Mouse (Mus musculus) urinary bladder, postnatal 4 days (tissue): ENCODE measurements around the gene Bag5.
"Not testable (repeated sequence)": the region's sequence is repeated elsewhere in the genome, so short reads cannot be mapped to it uniquely, and the experiment has no call there.

Source experiments
- DNase-seq, 2 experiments: peaks; one replicate each; pipeline ENCODE4 v3.0.0; 2021 to 2022; ENCODE audit warnings: low spot score in 2 of 2

The Bag5 gene

DNA sequence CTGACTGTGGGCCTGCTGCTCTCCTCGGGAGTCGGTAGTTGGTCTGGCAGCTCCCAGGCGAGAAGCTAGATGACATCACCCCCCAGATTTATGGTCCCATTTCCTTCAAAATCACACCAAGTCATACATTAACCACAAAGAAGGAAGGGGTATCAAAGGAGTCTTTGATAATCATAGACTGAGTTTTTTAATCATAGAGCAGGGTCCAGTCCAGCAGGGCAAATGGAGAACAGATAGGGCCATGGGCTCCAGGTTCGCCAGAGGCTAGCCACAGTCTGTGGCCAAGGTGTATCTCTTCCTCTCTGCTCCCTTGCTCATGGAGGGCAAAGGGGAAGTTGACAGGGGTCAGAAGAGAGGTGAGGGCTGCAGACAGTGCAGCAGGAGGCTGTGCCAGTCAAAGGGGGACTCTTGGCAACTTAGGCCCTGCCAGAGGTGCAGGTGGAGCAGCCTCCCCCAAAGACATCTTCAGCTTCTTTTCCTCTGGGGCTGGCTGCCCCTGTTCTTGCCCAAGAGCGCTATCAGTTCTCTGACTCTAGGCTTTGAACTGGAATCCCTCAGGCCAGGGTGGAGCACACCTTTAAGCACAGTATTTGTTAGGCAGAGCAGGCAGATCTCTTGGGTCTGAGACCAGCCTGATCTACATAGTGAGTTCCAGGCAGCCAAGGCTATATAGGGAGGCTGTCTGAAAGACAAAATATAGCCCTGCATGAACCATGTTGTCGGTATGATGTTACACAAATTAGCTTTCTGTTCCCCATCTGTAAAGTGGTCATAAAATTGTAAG, 37.1 kb downstream of the Bag5 start:
- DNase-seq = no peak

DNA sequence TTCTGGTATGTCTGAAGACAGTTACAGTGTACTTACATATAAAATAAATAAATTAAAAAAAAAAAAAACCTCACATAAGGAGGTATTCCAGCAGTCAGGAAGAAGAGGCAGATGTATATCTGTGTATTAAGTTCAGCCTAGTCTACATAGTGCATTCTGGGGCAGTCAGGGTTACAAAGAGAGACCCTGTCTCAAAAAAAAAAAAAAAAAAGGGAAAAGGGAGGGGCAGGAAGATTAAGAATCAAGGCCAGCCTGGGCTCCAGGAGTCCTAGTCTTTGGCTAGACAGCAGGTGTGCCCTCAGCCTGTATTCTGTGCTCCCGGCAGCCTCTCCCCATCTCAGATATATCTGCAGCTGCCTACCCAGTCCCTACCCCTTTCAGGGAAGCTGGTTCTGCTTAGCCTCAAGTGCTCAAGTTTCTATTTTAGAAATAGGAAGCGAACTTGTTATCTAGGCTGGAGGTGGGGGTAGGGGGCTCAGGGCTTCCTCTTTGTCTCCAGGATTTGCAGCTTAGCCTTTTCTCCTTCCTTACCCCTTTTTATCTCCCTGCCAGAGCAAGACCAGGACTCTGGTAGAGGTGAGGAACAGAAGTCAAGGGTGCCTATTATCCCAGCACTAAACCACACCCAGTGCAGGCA, 38.1 kb downstream of the Bag5 start:
- DNase-seq = no peak

DNA sequence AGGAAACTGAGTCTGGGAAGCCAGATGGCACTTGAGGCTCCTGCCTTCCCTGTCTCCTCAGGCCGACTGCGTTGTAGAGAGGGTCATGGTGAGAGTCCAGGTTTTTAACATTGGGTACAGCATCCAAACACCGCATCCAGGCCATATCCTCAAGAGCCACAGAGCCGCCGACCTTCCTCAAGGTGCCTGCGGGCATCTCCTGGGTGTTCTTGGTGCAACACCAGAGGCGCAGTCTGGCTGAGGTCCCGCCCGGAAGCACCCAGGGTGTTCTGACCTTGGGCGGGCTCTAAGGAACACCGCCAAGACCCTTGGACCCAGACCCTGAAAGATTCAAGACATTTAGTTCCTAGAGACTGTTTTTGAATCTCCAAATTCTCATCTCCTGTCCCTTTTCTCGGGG, 40.5 kb downstream of the Bag5 start:
- DNase-seq = peak in 1 of 2 experiments; percentile 57

DNA sequence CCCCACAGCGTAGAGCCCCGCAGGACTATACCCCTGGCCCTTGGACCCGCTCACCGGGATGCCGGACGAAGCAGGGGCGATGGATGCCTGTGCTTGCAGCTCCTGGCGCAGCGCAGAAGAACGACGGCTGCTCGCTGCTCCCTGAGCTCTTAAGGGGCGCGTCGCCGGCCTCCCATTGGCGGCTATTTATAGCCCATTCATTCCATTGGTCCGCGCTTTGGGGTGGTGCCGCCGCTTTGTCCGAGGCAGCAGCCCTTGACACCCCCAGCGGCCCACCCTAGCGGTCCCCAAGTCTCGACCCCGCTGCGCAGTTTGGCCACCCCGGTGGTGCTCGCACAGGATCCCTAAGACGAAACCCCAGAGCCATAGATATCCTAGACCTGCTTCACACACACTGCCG, 40.9 kb downstream of the Bag5 start, which contains the start of gene Ckb:
Ckb (minus strand) TSS at position 163 of the 400 bp plus-strand sequence.
- peak; percentile 78 to 80 for DNase-seq

DNA sequence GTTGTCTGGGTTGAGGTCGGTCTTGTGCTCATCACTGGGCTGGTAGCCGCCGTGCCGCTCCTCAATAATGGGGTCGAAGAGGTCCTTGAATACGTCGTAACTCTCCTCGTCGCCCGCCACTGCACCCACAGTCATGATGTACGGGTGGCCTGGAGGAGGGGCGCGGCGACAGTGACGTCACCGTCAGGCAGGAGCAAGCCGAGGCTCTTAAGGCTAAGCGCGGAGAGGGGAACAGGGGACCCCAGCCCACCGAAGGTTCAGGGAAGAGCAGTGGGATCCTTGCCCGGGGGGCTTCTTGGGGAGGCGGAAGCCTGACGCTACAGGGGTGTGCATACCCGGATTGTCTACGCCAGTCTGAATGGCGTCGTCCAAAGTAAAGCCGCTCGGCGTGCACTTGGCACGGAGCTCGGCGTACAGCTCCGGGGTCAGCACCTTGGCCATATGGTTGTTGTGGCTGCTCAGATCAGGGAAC, 41.6 kb downstream of the Bag5 start:
- peak; percentile 39 to 69 for DNase-seq

DNA sequence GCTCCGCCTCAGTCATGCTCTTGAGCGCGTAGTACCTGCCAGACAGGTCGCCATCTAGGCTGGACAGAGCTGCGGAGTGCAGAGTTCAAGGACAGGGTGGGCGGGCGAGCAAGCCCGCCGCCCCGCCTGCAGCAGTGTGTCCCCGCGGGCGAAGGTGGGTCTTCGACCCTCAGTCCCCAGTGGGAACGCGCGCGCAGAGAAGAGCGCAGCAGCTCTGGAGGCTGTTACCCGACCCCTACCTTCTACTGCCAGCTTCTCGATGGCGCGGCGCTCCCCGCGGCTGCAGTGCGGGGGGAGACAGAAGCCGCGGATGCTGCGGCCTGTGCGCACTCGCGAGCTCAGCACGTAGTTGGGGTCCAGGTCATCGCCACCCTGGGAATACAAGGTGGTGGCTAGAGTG, 42.1 kb downstream of the Bag5 start:
- no peak for DNase-seq

DNA sequence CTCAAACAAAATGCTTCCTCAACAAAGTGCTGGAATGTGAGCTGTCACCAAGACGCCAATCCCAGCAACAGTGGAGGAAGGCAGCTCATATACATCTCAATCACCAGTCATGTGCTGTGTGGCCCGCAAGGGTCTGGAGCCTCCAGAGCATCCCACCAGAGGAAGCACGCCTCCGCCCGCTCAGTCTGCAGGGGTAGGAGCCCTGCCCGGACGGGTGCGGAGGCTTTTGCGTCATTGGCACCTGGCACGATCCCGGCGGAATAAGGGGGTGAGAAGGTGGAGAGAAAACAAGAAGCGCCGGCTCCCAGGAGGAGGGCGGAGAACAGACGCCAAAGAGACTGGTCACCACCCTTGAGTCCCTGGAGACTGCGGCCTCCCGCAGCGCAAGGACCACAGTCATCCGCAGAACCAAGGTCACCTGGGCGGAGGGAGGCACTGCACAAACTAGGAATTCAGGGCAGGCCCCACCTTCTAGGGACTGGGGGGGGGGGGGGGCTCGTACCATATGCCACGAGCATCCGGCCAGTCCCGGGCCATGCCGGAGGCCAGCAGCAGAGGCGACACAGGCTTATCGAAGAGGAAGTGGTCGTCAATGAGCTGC, 42.6 kb downstream of the Bag5 start:
- peak in 1 of 2 experiments; percentile 60 for DNase-seq

DNA sequence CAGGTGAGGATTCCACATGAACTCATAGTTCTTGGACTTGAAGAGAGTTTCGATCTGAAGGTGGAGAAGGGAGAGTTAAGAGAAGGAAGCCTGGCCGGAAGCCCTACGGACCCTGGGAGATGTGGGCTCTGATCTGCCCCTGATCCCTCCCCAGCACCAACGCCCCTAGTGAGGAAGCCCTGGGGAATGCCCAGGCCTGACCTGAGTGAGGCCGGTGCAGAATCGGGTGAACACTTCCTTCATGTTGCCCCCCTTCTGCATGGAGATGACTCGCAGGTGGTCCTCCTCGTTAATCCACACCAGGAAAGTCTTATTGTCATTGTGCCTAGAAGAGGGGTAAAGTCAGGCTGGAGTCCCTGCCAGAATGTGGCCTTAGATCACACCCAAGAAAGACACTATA, 43.1 kb downstream of the Bag5 start:
- no peak for DNase-seq

DNA sequence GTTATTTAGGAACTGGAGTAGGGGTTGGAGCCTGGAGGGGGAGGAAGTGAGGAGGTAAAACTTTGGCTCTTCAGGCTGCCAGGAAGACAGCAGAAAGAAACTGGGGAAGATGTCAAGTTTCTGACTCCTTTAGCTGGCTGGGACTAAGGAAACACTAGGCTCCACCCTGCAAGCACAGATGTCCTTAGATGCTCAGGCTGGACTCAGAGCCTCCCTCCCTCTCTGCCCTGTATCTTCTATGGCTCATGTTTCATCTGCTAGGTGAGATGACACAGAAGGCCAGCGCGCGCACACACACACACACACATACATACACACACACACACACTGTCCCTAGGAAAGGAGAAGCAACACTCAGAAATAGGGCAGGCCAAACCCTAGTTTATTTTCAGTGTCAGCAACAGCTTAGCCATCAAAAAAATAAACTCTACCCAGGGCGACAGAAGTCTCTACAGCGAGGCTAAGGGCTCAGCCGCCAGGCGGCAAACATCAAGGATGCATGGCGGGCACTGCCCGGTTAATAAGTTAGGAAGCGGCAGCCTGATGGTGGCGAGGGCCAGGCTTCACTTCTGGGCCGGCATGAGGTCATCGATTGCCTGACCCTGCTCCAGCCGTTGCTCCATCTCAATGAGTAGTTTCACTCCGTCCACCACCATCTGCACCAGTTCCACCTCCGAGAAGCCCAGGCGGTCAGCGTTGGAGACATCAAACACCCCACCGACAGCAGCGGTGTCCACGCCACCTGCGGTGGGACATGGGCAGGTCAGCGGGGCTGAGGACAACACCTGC, 43.9 kb downstream of the Bag5 start:
- DNase-seq = peak in 1 of 2 experiments; percentile 56

DNA sequence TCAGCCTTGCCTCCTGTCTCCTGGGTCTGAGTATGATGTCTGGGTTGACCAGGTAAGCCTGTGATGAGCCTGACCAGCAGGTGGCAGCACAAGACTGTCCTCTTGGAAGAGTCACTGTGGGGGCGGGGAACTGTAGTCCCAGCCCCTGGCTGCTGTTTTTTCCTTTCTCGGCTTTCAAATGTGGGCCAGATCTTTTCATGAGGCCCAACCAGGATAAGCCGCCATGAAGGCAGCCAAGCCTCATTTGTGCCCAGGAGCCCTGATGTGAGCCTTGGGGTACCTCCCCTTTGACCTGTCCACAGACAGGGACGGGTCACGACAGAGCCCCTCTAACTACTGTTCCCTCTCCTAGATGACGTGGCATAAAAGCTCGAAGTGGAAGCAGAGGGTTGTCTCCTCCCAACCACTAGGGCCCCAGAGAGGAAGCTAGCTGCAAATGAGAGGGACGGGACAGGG, 44.6 kb downstream of the Bag5 start:
- peak; percentile 89 to 98 for DNase-seq

DNA sequence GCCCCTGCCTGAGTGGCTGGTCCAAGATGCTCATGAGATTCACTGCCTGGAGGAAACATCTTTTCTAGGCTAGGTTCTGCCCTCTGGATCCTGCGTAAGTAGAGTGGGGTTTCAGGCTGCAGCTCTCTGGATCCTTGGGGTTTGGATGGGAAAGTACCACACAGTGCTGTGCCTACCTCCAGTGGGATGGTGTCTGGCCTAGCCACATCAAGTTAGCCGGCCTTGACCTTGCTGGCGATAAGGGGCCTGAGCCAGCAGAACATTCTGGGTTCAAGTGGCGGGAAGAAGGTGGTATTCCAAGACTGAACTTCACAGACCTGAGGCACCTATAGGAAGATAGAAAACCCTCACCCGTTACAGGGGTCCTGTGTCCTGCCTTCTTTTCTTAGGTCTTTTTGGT, 45.6 kb downstream of the Bag5 start:
- no peak for DNase-seq

DNA sequence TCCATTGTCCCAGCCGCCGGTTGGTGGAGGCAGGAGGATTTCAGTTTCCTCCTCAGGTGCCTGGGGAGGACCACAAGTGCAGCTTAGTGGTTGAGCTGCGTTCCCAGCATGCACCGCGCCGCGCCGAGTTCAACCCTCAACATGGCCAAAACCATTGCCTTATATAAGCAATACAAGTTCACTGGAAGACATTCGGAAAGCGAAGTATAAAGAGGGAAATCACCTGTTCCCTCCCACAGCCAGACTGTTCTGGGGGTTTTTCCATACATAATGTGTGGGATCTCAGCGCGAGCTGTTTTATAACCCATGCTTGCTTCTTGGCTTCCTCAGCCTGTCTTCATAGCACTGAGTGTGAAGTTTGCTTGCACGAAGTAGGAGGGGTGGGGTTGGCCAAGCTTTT, 46.7 kb downstream of the Bag5 start:
- DNase-seq = no peak

DNA sequence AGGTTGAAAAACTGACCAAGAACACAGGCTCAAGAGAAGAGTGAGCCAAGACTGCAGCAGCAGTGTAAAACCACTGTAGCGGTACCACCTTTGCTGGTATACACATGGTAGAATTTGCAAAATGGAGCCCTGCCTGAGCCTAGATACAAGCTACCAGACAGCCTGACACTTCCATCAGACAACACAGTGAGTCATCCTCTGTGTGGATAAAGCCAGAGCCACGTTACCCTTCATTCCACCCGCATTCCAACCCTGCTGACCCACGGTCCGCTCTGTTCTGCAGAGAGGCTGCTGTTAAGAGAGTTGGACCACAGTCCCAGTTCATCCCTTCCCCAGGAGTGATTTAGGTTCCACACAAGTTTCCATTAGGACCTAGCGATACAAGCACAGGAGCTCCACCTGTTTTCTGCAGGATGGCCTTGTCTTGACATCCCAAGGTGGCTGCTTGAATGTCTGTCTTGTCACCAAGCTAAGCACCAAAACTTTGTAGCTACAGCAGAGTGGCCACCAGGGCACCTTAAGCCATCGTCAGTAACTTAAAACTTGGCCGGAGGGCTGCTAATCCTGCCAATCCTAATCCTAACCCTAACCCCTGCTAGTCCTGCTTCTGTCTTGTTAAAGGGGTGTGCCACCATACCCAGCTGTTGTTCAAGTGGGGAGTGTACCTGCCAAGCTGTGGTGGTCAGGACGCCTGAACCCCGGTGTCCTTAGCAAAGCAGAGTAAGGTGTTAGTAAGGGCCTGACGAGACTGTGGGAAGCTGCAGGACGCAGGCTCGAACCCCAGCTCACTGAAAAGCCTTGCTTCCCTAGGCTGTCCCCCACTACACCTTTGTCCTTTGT, 47.8 kb downstream of the Bag5 start:
- no peak for DNase-seq

DNA sequence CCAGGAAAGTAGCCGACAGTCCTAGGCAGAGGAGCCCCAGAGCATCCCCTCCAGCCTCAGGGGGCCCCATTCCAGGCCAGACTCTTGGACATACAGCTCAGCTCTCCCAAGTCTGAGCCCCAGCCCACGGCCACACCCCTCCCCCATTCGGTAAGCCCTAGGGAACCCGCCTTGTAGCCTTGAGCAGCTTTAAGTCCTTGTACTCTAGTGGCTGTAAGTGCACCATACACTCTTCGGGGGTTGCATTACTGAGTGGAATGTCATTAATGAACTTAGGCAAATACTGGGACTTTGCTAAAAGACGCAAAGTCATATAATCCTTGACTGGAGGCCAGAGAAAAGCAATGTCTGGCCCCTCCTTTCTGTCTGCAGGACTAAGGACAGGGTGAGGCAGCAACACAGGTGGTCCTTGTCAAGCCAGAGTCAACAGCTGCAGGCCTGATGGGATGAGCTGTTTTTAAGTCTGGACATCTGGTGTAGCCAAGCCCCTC, 48.9 kb downstream of the Bag5 start:
- peak in 1 of 2 experiments; percentile 76 for DNase-seq

DNA sequence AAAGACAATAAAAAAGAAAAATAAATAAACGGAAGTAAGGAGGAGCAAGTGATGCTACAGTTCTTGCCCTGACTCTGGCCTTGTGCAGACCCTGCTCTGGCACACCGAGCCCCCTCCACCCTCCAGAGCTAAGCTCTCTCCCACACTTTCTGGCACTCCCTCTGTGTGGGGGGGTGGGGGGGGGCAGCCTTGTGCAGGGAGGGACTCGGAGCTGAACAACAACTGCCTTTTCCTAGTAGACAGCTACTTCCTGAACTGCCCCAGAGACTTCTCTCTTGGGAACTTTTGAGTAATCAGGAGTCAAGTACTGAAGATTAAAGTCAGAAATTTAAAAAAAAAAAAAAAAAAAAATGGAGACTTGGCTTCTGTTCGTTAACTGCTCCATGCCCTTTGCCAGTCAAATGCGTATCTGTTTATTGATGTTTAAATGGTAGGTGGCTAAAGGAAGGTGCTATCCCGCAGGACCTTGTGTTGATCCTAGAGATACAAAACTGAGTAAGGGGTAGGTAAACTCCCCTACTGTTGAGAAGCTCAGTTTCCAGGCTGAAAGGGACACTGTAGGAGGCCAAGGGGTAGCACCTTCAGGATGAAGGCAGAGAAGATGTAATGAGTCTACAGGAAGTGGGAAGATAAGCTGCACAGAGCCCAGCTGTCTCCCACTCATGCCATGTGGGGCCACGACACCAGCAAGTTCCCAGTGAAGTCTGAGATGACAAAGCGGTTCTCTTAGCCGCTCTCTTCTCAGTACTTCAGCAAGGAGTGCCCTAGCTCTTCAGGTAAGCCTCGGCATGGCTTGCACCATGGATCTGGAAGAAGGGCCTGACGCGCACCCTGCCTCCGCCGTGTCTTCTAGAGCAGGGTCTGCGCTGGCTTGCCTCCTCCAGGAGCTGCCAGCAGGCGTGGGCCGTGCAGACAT, 49.6 kb downstream of the Bag5 start:
- DNase-seq = no peak

DNA sequence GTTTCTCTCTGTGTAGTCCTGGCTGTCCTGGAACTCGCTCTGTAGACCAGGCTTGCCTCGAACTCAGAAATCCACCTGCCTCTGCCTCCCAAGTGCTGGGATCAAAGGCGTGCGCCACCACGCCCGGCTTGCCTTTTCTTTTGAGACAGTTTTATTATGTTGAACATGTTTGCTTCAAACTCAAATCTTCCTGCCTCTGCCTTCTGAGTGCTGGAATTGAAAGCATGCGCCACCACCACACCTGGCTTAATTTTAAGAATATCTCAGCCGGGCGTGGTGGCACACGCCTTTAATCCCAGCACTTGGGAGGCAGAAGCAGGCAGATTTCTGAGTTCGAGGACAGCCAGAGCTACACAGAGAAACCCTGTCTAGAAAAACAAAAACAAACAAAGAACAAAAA, 51.5 kb downstream of the Bag5 start:
- not testable (repeated sequence) for DNase-seq

DNA sequence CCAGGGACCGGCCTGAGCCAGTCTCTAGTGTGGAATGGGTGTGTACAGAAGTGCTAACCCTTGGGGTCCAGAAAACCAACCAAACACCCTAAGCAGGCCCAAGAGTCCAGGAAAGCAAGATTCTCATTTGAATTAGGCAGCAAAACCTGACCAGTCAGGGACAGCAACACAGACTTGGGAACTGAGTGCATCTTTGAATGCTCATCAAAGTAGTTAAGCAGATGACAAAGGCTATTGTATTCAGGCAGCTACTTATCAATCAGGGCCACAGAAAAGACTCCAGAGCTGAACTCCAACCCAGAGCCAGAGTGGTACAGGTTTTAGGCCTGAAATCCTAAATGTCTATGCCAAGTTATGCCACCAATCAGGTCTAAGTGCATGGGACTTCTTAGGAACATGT, 52.4 kb downstream of the Bag5 start:
- no peak for DNase-seq
